ENCODE assay signal across 30 mouse cellular contexts in the genomic region with DNA sequence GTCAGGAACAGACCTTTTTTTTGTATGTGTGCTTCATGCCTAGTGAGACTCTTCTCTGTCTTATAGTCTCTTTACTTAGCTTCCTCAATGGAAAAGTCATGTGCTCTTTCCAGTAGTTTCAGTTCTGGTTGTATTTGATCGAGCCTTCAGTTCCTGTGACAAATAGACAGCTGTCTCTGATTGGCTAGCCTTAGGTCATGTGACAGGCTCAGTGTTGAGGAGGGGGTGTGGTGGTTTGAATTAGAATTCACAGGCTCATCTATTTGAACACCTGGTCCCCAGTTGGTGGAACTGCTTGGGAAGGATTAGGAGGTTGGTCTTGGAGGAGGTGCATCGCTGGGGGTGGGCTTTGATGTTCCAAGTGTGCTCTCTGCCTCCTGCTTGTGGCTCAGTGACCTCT. TPM values are rescaled to one million over a fixed set of nuclear protein-coding genes. Genes with fewer than 3 reads are reported as not detected.
DNase-seq lines count a peak whose midpoint lies in the region; TF ChIP-seq lines count a peak whose summit lies in the region.
"Had no signal": no experiment of that assay in that cellular context is flagged by ENCODE, and none has a peak within 500 bp of the region (broad histone marks: within the 10 kb centered on the region; RNA-seq: fewer than 3 reads in every experiment).

No protein-coding gene starts in this region.

- H3K9me3 ChIP-seq in MEL (replicated peaks; ENCODE audit: insufficient read depth, low read length) = no peaks in the 10 kb centered on the region
- H3K9me3 ChIP-seq: embryonic facial prominence, embryonic 15.5 days; heart, embryonic 13.5 days; hindbrain, embryonic 15.5 days; liver, embryonic 15.5 days; lung, embryonic 15.5 days; midbrain, embryonic 13.5 days had no signal

- no peak for TF ChIP-seq CTCF in spleen, adult 2 months (IDR thresholded peaks at IDR 0.05; ENCODE audit: extremely low read depth, insufficient read depth, insufficient read length, insufficient replicate concordance)
- no peak for TF ChIP-seq CTCF in MEL (IDR thresholded peaks at IDR 0.05 in 2 of 3, conservative IDR thresholded peaks at IDR 0.05 in 1 of 3; ENCODE audit: control insufficient read depth in 1 of 3, insufficient read depth in 1 of 3, low read depth in 2 of 3, low read length in 3 of 3, poor library complexity in 1 of 3, severe bottlenecking in 1 of 3)

- no peaks in the 10 kb centered on the region for H3K36me3 ChIP-seq in spleen, adult 2 months (ENCODE audit: control insufficient read depth, insufficient read depth, low read length)
- H3K36me3 ChIP-seq in MEL (ENCODE audit: control insufficient read depth in 1 of 2, insufficient read depth in 2 of 2, low read length in 2 of 2) = peaks cover 0 to 33% of the 10 kb centered on the region in 2 experiments; a peak in 2 of 4 replicates
- H3K36me3 ChIP-seq: embryonic facial prominence, embryonic 10.5 days; embryonic facial prominence, embryonic 15.5 days; forebrain, embryonic 12.5 days; heart, embryonic 13.5 days; hindbrain, embryonic 10.5 days; hindbrain, embryonic 15.5 days; liver, embryonic 15.5 days; lung, embryonic 15.5 days; midbrain, embryonic 13.5 days had no signal

- no peak for DNase-seq in spleen, adult 2 months (ENCODE audit: low read depth in 1 of 2, low spot score in 2 of 2)
- no peak for DNase-seq in spleen, postnatal 36 days (ENCODE audit: low spot score in 2 of 2)
- DNase-seq in MEL (ENCODE audit: low read depth, low spot score) = no peak
- peak; percentile 54 for DNase-seq in induced T-regulatory cell, adult 2 months (ENCODE audit: low read depth)
- no peak for DNase-seq in lung, postnatal 14 days
- DNase-seq in layer of hippocampus, adult 11-12 months (ENCODE audit: low spot score) = no peak
- no peak for DNase-seq in cerebellum, adult 11-12 months
- DNase-seq: adrenal gland, postnatal 10 days; cerebellum, adult 2 months; cerebellum, postnatal 14 days; gastrocnemius, postnatal 14 days; heart, adult 2 months; heart, postnatal 10 days; kidney, adult 18-20 months; kidney, postnatal 36 days; left cerebral cortex, postnatal 4 days; lung, postnatal 36 days; retina, postnatal 1 day; right cerebral cortex, postnatal 14 days; thymus, adult 18-20 months; thymus, postnatal 25 days had no signal

- H3K79me2 ChIP-seq in MEL (ENCODE audit: control insufficient read depth, insufficient read depth, low read length, poor library complexity) = no peaks in the 10 kb centered on the region

- H3K9ac ChIP-seq in MEL (ENCODE audit: control insufficient read depth, low read depth, low read length, poor library complexity, severe bottlenecking) = no peak overlapping the region
- H3K9ac ChIP-seq: embryonic facial prominence, embryonic 15.5 days; forebrain, embryonic 12.5 days; heart, embryonic 13.5 days; hindbrain, embryonic 15.5 days; liver, embryonic 15.5 days; lung, embryonic 15.5 days; midbrain, embryonic 13.5 days had no signal

- peaks cover 10% of the 10 kb centered on the region; the same call in 1 of the 2 replicates for H3K4me1 ChIP-seq in spleen, adult 2 months (ENCODE audit: control insufficient read depth, insufficient read depth, insufficient read length)
- peaks cover 14 to 39% of the 10 kb centered on the region in 2 experiments for H3K4me1 ChIP-seq in MEL (ENCODE audit: control insufficient read depth in 1 of 2, insufficient read depth in 2 of 2, low read length in 2 of 2)

- H3K4me3 ChIP-seq in spleen, adult 2 months (ENCODE audit: extremely low read depth, insufficient read depth, insufficient read length) = no peak overlapping the region
- H3K4me3 ChIP-seq in MEL (ENCODE audit: control insufficient read depth in 1 of 2, insufficient read depth in 1 of 2, low read depth in 2 of 2, low read length in 2 of 2) = no peak overlapping the region
- H3K4me3 ChIP-seq: embryonic facial prominence, embryonic 10.5 days; embryonic facial prominence, embryonic 15.5 days; forebrain, embryonic 12.5 days; heart, adult 2 months; heart, embryonic 13.5 days; hindbrain, embryonic 10.5 days; hindbrain, embryonic 15.5 days; liver, embryonic 15.5 days; lung, embryonic 15.5 days; midbrain, embryonic 13.5 days had no signal

- H3K27me3 ChIP-seq in spleen, adult 2 months (ENCODE audit: control insufficient read depth, insufficient read depth, low read length) = no peaks in the 10 kb centered on the region
- no peaks in the 10 kb centered on the region for H3K27me3 ChIP-seq in MEL (ENCODE audit: control insufficient read depth in 1 of 2, insufficient read depth in 2 of 2, low read length in 2 of 2)
- H3K27me3 ChIP-seq: embryonic facial prominence, embryonic 15.5 days; forebrain, embryonic 12.5 days; heart, embryonic 13.5 days; hindbrain, embryonic 15.5 days; liver, embryonic 15.5 days; lung, embryonic 15.5 days; midbrain, embryonic 13.5 days had no signal

- H3K27ac ChIP-seq in spleen, adult 2 months (ENCODE audit: insufficient read depth, low read length) = peak overlapping the region; percentile 28; the same call in 1 of the 2 replicates
- H3K27ac ChIP-seq in MEL (ENCODE audit: control insufficient read depth, low read depth, low read length) = no peak overlapping the region
- H3K27ac ChIP-seq: embryonic facial prominence, embryonic 10.5 days; embryonic facial prominence, embryonic 15.5 days; forebrain, embryonic 12.5 days; heart, adult 2 months; heart, embryonic 13.5 days; hindbrain, embryonic 10.5 days; hindbrain, embryonic 15.5 days; liver, embryonic 15.5 days; lung, embryonic 15.5 days; midbrain, embryonic 13.5 days had no signal

- WGBS in spleen, adult 2 months = 65% methylated on average over 2 of the region's 2 CpGs

- no peak for TF ChIP-seq RAD21 in MEL (IDR thresholded peaks at IDR 0.05; ENCODE audit: low read depth, low read length)

- TF ChIP-seq EP300 in MEL (IDR thresholded peaks at IDR 0.05; ENCODE audit: low read depth in 1 of 2, low read length in 2 of 2) = no peak

- TF ChIP-seq POLR2A in spleen, adult 2 months (IDR thresholded peaks at IDR 0.05; ENCODE audit: low read depth, low read length) = no peak
- TF ChIP-seq POLR2A in MEL (IDR thresholded peaks at IDR 0.05; ENCODE audit: control insufficient read depth in 1 of 2, insufficient read depth in 1 of 2, low read depth in 1 of 2, low read length in 2 of 2, poor library complexity in 1 of 2) = no peak

TF ChIP-seq in MEL, 35 proteins besides CTCF, POLR2A, EP300 and RAD21:
- TF ChIP-seq SIN3A (IDR thresholded peaks at IDR 0.05; ENCODE audit: low read length) = no peak
- no peak for TF ChIP-seq TBP (IDR thresholded peaks at IDR 0.05; ENCODE audit: low read depth, low read length)
- TF ChIP-seq USF1 (IDR thresholded peaks at IDR 0.05; ENCODE audit: low read depth, low read length) = peak; percentile 84
- TF ChIP-seq JUND (IDR thresholded peaks at IDR 0.05; ENCODE audit: low read depth, low read length) = no peak
- TF ChIP-seq USF2 (IDR thresholded peaks at IDR 0.05; ENCODE audit: borderline replicate concordance in 1 of 2, insufficient read depth in 1 of 2, low read depth in 1 of 2, low read length in 2 of 2) = peak in 1 of 2 experiments; percentile 47; a peak in 1 of 4 replicates

RNA-seq across cellular contexts. Expression of gene Ptp4a2, which starts 21.4 kb away (rescaled TPM):
- 47.6 and 51.1 TPM in 2 replicates for polyA plus RNA-seq in spleen, adult 2 months (2012; rRNA removed)
- 119 and 124 TPM in 2 replicates for total RNA-seq in MEL (2012; rRNA removed)
- 100 to 1,000 TPM; 118 to 619 TPM for polyA plus RNA-seq in MEL (2012; ENCODE audit: insufficient read depth in 1 of 2, insufficient read length in 2 of 2, low read depth in 1 of 2, low replicate concordance in 2 of 2, missing spikeins in 1 of 2)

RNA-seq across cellular contexts. Expression of gene Khdrbs1, which starts 47.5 kb away (rescaled TPM):
- 40.9 and 61.5 TPM in 2 replicates for polyA plus RNA-seq in spleen, adult 2 months (2012; rRNA removed)
- total RNA-seq in MEL (2012; rRNA removed) = 56.5 and 63.2 TPM in 2 replicates
- polyA plus RNA-seq in MEL (2012; ENCODE audit: insufficient read depth in 1 of 2, insufficient read length in 2 of 2, low read depth in 1 of 2, low replicate concordance in 2 of 2, missing spikeins in 1 of 2) = 100 to 1,000 TPM in 1 of 2 experiments, 10 to 100 TPM in 1; 77.6 to 141 TPM
